Mouse (Mus musculus) heart, embryonic 13.5 days (tissue): ENCODE results near the gene Cnga4. TPM values are rescaled to one million over a fixed set of nuclear protein-coding genes. Genes with fewer than 3 reads are reported as not detected.
"Not testable (repeated sequence)": the region's sequence is repeated elsewhere in the genome, so short reads cannot be mapped to it uniquely, and the experiment has no call there.

Source experiments
- ATAC-seq: fragments of 200-750 bp; cut with Nextera tagmentation; 2 replicates; pipeline ENCODE4 v1.8.0; 2017; ENCODE audit warnings: moderate TSS enrichment; ENCODE audit not compliant: insufficient number of reproducible peaks, low FRiP score, low TSS enrichment; ENCODE audit errors: extremely low read depth
- H3K27ac ChIP-seq: fragments of 300-500 bp; sonication (generic); replicated peaks from 2 replicates; pipeline ENCODE4 v1.5.1; 2015; ENCODE audit warnings: moderate library complexity, mild to moderate bottlenecking, inconsistent platforms
- H3K27me3 ChIP-seq: fragments of 300-500 bp; sonication (generic); replicated peaks from 2 replicates; pipeline ENCODE4 v1.6.1; 2015; ENCODE audit warnings: mild to moderate bottlenecking, inconsistent platforms
- H3K36me3 ChIP-seq: fragments of 300-500 bp; sonication (generic); 2 replicates; pipeline ENCODE4 v1.6.1; 2015; ENCODE audit warnings: mild to moderate bottlenecking, inconsistent platforms
- H3K4me1 ChIP-seq: fragments of 300-500 bp; sonication (generic); 2 replicates; pipeline ENCODE4 v1.6.1; 2015; ENCODE audit warnings: inconsistent platforms
- H3K4me2 ChIP-seq: fragments of 300-500 bp; sonication (generic); 2 replicates; pipeline ENCODE4 v1.6.1; 2015; ENCODE audit warnings: inconsistent platforms, mild to moderate bottlenecking, moderate library complexity
- H3K4me3 ChIP-seq: fragments of 300-500 bp; sonication (generic); 2 replicates; pipeline ENCODE4 v1.5.1; 2015; ENCODE audit warnings: moderate library complexity, mild to moderate bottlenecking, inconsistent platforms
- H3K9ac ChIP-seq: fragments of 300-500 bp; sonication (generic); 2 replicates; pipeline ENCODE4 v1.6.1; 2015; ENCODE audit warnings: inconsistent platforms, mild to moderate bottlenecking, moderate library complexity
- H3K9me3 ChIP-seq: fragments of 300-500 bp; sonication (generic); 2 replicates; pipeline ENCODE4 v1.6.1; 2016; ENCODE audit warnings: inconsistent platforms
- WGBS: fragments of 180-500 bp; shearing (Covaris S2); methylation state at CpG from one replicate; pipeline ENCODE4 v1.1.7; 2015; ENCODE audit warnings: mixed read lengths; 5-methylcytosine and 5-hydroxymethylcytosine counted together
- polyA plus RNA-seq: library from polyadenylated mRNA; unstranded; fragments of >200 nt; fragmentation: Nextera tagmentation; extraction: Ambion mirVana; gene quantifications from 2 replicates; pipeline ENCODE4 v1.2.1, GENCODE M21; 2015

Gene Cnga4
- polyA plus RNA-seq, 1 experiment from 2014 or later: not detected

DNA sequence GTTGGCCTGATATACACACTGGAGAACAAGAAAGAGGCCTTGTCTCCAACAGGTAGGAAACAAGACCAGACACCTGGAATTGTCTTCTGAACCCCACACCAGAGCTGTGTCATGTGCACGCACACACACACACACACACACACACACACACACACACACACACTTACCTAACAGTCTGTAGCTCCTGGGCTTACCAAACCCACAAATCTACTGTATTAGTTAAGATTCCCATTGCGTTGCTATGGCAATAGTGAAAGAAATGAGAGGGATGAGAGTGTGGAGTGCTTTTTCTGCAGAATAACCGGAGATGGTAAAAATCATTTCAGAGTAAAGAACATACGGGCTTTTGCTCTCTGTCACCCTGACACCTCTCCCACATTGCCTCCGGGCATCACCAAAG lies 13.7 kb downstream of the Cnga4 start:
- peaks cover 5% of the 10 kb centered on the region for H3K4me1 ChIP-seq
- ATAC-seq: no peak
- WGBS: 77% methylated on average over 5 of the region's 5 CpGs
- no peak overlapping the region for H3K4me2 ChIP-seq
- H3K9ac ChIP-seq: no peak overlapping the region
- H3K27ac ChIP-seq: no peak overlapping the region
- no peaks in the 10 kb centered on the region for H3K9me3 ChIP-seq
- H3K4me3 ChIP-seq: no peak overlapping the region
- peaks cover 11% of the 10 kb centered on the region; the same call in 1 of the 2 replicates for H3K27me3 ChIP-seq
- H3K36me3 ChIP-seq: no peaks in the 10 kb centered on the region

DNA sequence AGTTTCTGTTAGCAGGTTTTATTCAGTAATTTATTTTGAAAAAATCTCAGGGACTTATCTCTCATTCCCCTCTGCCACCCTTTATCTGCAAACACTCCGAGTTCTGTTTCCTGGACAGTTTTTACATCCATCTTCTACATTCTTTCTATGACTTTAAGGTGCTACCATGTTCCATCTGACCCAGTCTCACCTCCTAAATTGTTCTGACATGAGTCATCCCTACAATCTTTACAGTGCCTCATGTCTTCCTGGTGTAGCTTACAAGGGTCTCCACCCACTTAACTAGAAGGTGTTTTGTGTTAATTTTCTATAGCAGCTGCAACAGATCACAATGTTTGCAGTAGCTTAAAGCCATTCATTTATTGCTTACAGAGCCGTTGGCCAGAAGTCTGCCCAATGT lies 16.5 kb downstream of the Cnga4 start:
- Histone ChIP-seq H3K9ac (no peak overlapping the region), H3K27ac (no peak overlapping the region), H3K4me3 (no peak overlapping the region), H3K9me3 (no peaks in the 10 kb centered on the region), H3K4me1 (peaks cover 14% of the 10 kb centered on the region), H3K36me3 (no peaks in the 10 kb centered on the region), H3K4me2 (no peak overlapping the region), H3K27me3 (peaks cover 37% of the 10 kb centered on the region)
- ATAC-seq: no peak
- WGBS: 21% methylated on average over 2 of the region's 2 CpGs

DNA sequence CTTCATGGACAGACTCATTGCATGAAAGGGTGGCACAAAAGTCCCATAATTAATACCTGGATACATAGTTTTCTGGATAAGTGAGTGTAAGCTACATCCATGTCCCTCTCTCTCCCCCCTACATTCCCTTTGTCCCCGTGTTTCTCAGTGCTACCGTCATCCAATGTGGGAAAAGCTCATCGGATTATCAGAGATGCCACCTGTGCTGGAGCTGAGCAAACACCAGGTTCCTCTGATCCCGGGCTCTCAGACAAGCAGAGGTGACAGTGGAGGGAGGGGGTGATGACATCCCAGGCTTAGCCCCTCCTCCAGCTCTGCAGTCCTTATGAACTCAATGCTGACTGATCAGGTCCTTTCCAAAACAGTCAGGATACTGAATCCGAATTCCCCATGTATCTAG lies 20.0 kb downstream of the Cnga4 start:
- peaks cover 16% of the 10 kb centered on the region for H3K4me1 ChIP-seq

DNA sequence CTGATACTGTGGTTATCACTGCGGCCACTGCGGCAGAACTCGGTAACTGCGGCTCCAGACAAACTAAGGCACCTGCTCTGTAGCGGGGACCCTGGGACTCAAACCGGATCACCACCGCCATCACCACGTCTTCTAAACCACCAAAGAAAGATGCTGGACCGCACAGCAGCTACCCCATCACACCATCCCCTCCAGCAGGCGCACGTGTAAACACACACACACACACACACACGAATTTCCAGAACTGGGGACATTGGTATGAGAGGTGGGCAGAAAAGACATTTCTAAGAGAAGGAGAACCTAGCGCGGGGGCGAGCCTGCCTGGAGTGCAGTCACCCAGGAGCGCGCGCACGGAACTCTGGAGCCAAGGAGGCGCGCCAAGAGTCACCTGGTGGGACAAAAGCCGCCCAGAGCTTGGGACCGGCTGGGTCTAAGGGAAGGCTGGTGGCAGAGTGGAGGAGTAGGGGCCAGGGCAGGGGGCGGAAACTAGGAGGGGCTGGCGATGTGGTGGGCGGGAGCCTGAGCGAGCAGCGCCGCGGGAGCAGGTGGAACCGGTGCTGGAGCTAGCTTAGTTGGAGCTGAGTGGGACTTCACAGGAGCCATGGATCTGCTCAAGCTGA lies 21.2 kb downstream of the Cnga4 start, which contains the start of gene Cckbr:
Cckbr (plus strand) TSS at position 308 of the 620 bp plus-strand sequence.
- peaks cover 79% of the 10 kb centered on the region for H3K27me3 ChIP-seq
- WGBS: 3% methylated on average over 31 of the region's 31 CpGs
- peak within 1 kb of the TSS; percentile 57 for H3K4me3 ChIP-seq
- no peak for ATAC-seq
- peak within 1 kb of the TSS; percentile 71 for H3K9ac ChIP-seq
- peaks cover 16% of the 10 kb centered on the region for H3K4me1 ChIP-seq
- no peaks in the 10 kb centered on the region for H3K36me3 ChIP-seq
- peak within 1 kb of the TSS; percentile 88 for H3K4me2 ChIP-seq
- no peaks in the 10 kb centered on the region for H3K9me3 ChIP-seq
- no peak within 1 kb of the TSS for H3K27ac ChIP-seq

More for the DNA sequence above, 20.0 kb downstream of the Cnga4 start:
- no peak overlapping the region for H3K27ac ChIP-seq
- no peaks in the 10 kb centered on the region for H3K36me3 ChIP-seq
- H3K9ac ChIP-seq: no peak overlapping the region
- WGBS: 27% methylated on average over 5 of the region's 5 CpGs
- no peaks in the 10 kb centered on the region for H3K9me3 ChIP-seq
- no peak overlapping the region for H3K4me2 ChIP-seq
- peaks cover 68% of the 10 kb centered on the region for H3K27me3 ChIP-seq
- no peak overlapping the region for H3K4me3 ChIP-seq
- ATAC-seq: no peak

DNA sequence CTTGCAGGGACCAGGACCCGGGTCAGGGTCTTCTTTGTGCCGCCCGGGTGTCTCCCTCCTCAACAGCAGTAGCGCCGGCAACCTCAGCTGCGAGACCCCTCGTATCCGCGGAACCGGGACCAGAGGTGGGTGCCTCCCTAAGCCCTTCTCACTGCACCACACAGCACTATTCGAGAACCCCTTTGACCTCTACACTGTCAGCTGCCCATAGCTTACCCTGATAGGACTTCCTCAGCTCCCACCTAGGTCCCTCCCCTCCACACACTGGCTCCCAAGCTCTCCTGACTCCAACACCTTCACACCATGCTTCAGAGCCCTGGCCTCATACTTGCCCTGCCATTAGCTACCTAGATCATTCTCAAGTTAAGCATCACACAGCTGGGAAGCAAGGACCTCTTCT lies 21.7 kb downstream of the Cnga4 start:
- Histone ChIP-seq H3K27ac (no peak overlapping the region), H3K27me3 (peaks cover 84% of the 10 kb centered on the region), H3K4me3 (peak overlapping the region; percentile 57), H3K9me3 (no peaks in the 10 kb centered on the region), H3K9ac (peak overlapping the region; percentile 71), H3K4me2 (peak overlapping the region; percentile 88), H3K36me3 (no peaks in the 10 kb centered on the region), H3K4me1 (peaks cover 13% of the 10 kb centered on the region)
- ATAC-seq: no peak
- 3% methylated on average over 11 of the region's 11 CpGs for WGBS

DNA sequence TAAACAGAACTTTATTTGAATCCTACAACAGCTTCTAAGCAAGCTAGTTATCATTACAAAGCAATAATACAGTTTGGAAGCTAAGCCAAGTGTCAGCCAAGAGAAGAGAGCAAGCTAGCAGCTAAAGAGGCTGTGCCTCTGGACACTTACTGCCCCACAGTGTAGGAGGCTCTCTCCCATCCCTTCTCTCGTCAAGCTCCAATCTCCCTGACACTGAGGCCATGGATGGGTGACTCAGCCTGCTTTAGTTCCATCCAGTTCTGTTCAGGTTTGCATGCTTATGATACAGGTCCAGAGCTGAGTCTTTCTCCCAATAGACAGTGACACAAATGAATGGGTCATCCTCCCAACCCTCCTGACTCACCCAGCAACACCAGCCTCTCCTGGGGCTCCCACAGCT lies 27.7 kb downstream of the Cnga4 start:
- Histone ChIP-seq H3K27me3 (peaks cover 44% of the 10 kb centered on the region), H3K27ac (no peak overlapping the region), H3K4me3 (no peak overlapping the region), H3K9me3 (no peaks in the 10 kb centered on the region), H3K9ac (no peak overlapping the region), H3K4me1 (no peaks in the 10 kb centered on the region), H3K4me2 (no peak overlapping the region), H3K36me3 (no peaks in the 10 kb centered on the region)
- ATAC-seq: no peak
- 33% methylated on average over 1 of the region's 1 CpGs for WGBS

DNA sequence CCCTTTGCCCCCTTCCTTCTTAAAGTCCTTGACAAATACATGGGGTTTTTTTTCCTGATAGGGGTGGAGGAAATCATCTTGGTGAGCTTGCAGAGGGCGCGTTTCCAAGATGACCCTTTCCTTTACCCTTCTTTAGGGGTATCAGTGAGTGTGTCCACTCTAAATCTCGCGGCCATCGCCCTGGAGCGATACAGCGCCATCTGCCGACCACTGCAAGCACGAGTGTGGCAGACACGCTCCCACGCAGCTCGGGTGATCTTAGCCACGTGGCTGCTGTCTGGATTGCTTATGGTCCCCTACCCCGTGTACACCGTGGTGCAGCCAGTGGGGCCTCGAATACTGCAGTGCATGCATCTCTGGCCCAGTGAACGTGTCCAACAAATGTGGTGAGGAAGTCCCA lies 29.5 kb downstream of the Cnga4 start:
- no peak for ATAC-seq
- Histone ChIP-seq H3K36me3 (no peaks in the 10 kb centered on the region), H3K27me3 (peaks cover 26% of the 10 kb centered on the region), H3K9me3 (no peaks in the 10 kb centered on the region), H3K4me3 (no peak overlapping the region), H3K9ac (no peak overlapping the region), H3K4me2 (no peak overlapping the region), H3K27ac (no peak overlapping the region), H3K4me1 (peaks cover 11% of the 10 kb centered on the region)
- WGBS: 74% methylated on average over 17 of the region's 17 CpGs

DNA sequence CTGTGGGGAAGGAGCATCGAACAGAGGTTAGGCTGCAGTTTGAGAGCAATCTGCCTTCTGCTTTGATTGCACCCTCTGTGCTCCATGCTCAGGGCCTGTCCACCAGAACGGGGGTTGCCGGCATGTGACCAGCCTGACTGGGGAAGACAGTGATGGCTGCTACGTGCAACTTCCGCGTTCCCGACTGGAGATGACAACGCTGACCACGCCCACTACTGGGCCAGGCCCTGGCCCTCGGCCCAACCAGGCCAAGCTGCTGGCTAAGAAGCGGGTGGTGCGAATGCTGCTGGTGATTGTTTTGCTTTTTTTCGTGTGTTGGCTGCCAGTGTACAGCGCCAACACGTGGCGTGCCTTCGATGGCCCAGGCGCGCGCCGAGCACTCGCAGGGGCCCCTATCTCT lies 30.4 kb downstream of the Cnga4 start:
- Histone ChIP-seq H3K4me1 (peaks cover 12% of the 10 kb centered on the region), H3K36me3 (no peaks in the 10 kb centered on the region), H3K27me3 (peaks cover 17% of the 10 kb centered on the region), H3K4me2 (0 out of 2 replicates have a peak overlapping the region, but pooled peaks have one; percentile 1), H3K27ac (no peak overlapping the region), H3K4me3 (no peak overlapping the region), H3K9me3 (no peaks in the 10 kb centered on the region), H3K9ac (no peak overlapping the region)
- 71% methylated on average over 22 of the region's 22 CpGs for WGBS
- no peak for ATAC-seq

DNA sequence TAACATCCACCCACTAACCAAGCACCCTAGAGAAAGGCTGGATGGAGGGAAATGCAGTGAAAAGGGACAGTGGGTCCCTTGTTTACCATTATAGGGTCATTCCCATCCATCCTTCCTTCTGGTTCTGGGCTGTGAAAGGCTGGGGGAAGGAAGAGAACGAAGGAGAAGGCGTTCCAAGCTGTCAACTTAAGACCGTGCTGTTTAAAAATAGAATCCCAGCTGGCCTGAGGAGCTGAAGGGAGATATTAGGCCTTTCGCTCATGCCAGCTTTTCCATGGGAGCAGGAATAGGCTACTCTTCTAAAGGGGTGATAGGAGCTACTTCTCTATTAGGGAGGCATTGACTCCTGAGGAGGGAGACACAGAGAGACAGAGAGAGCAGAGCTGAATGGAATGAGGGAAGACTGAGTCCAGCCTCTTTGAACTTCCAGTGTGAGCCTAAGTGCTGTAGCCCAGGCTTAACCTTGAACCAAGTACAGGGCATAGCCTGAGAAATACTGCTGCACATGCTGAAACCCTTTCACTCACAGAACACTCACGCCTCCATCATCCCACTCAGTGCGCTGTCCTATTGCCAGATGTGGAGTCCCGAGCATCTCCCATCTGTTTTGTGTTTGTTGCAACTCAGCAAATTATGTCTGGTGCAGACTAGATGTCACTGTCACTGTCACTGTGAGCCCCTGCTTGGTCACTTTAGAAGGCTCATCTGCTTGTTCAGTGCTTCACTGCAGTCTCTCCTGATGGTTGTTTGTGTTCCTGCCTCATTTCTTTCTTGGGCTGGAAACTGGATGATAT lies 33.8 kb downstream of the Cnga4 start:
- 42% methylated on average over 7 of the region's 7 CpGs for WGBS
- H3K4me3 ChIP-seq: no peak overlapping the region
- H3K9ac ChIP-seq: no peak overlapping the region
- H3K9me3 ChIP-seq: no peaks in the 10 kb centered on the region
- peaks cover 12% of the 10 kb centered on the region for H3K4me1 ChIP-seq
- H3K4me2 ChIP-seq: no peak overlapping the region
- H3K36me3 ChIP-seq: no peaks in the 10 kb centered on the region
- H3K27me3 ChIP-seq: no peaks in the 10 kb centered on the region
- no peak overlapping the region for H3K27ac ChIP-seq
- no peak for ATAC-seq

DNA sequence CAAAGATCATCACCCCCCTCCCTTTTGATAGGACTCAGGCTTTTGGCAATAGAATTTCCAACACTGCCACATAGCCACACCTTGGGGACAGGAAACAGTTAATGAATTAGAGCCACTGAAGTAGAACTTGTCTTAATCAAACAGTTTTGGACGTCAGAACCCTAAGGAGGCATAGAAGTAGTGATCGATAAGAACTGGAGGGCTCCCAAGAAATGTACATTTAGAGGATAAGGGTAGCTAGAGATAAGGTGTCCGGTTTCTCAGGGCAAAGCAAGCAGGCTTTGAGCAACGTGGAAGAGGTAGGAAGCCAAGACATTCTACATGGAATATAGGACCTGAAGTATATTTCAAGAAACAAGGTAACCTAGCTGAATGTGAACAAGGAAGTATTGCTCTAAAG lies 37.1 kb downstream of the Cnga4 start:
- Histone ChIP-seq H3K27ac (no peak overlapping the region), H3K9ac (no peak overlapping the region), H3K36me3 (no peaks in the 10 kb centered on the region), H3K4me2 (no peak overlapping the region), H3K9me3 (no peaks in the 10 kb centered on the region), H3K27me3 (no peaks in the 10 kb centered on the region), H3K4me1 (peaks cover 12% of the 10 kb centered on the region), H3K4me3 (no peak overlapping the region)
- no peak for ATAC-seq
- WGBS: 35% methylated on average over 4 of the region's 4 CpGs

DNA sequence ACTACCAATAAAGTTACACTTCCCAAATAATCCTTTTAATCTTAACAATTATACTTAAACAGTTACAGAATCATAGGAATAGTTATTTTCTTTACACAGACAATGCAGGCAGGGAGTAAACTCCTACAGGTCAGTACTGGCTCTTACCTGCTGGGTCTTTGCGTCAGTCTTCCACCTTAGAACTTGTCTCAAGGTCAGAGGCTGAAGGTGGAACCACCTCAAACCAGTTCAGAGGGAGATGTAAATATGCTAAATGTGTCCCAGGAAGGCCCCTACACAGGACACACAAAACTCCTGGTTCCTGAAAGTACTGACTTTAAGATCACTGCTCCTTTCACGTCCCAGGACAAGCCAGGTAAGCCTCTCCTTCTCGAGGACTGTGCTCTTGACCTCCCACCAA lies 40.7 kb downstream of the Cnga4 start:
- no peak for ATAC-seq
- whole genome bisulfite sequencing: 55% methylated on average over 3 of the region's 3 CpGs
- Histone ChIP-seq H3K9me3 (no peaks in the 10 kb centered on the region), H3K4me2 (no peak overlapping the region), H3K9ac (no peak overlapping the region), H3K4me1 (no peaks in the 10 kb centered on the region), H3K27me3 (no peaks in the 10 kb centered on the region), H3K4me3 (no peak overlapping the region), H3K27ac (no peak overlapping the region), H3K36me3 (no peaks in the 10 kb centered on the region)

DNA sequence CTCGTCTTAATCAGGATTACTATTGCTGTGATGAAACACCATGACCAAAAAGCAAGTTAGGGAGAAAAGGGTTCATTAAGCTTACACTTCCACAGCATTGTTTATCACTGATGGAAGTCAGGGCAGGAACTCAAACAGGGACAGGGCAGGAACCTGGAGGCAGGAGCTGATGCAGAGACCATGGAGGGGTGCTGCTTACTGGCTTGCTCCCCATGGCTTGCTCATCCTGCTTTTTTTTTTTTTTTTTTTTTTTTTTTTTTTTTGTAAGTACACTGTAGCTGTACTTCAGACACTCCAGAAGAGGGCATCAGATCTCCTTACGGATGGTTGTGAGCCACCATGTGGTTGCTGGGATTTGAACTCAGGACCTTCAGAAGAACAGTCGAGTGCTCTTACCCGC lies 49.0 kb downstream of the Cnga4 start:
- H3K4me3 ChIP-seq, H3K9me3 ChIP-seq, H3K27ac ChIP-seq, H3K9ac ChIP-seq, H3K36me3 ChIP-seq, H3K4me1 ChIP-seq, H3K4me2 ChIP-seq, H3K27me3 ChIP-seq, ATAC-seq: not testable (repeated sequence)
- WGBS: 78% methylated on average over 4 of the region's 4 CpGs
